Mouse (Mus musculus) induced T-regulatory cell, adult 2 months (primary cell): ENCODE data around the gene Rnf212.

Experiments
- DNase-seq: peaks from one replicate; pipeline ENCODE4 v3.0.0-alpha.2; 2012; ENCODE audit warnings: low read depth

Gene Rnf212

DNA sequence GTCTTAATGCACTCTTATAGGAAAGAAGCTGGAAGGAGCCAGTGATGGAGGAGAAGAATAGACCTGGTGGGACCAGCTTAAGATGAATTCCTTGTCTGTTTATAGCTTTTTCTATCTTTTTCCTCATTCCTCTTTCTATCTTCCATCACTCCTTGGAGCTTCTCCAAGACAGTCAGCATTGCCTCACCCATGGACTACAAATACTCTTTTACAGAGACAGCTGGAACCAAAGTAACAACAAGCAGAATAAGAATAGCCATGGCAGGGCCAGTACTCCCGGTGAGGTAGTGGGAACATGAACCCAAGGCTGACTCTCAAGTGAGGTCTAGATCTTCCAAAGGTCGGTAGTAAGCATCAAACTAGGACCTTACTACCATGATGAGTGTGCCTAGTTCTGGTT, 61.7 kb downstream of the Rnf212 start:
- DNase-seq = no peak

GRCm38 (mm10) chr5:108711968-108712367, 62.8 kb downstream of the Rnf212 start:
- DNase-seq = no peak

DNA sequence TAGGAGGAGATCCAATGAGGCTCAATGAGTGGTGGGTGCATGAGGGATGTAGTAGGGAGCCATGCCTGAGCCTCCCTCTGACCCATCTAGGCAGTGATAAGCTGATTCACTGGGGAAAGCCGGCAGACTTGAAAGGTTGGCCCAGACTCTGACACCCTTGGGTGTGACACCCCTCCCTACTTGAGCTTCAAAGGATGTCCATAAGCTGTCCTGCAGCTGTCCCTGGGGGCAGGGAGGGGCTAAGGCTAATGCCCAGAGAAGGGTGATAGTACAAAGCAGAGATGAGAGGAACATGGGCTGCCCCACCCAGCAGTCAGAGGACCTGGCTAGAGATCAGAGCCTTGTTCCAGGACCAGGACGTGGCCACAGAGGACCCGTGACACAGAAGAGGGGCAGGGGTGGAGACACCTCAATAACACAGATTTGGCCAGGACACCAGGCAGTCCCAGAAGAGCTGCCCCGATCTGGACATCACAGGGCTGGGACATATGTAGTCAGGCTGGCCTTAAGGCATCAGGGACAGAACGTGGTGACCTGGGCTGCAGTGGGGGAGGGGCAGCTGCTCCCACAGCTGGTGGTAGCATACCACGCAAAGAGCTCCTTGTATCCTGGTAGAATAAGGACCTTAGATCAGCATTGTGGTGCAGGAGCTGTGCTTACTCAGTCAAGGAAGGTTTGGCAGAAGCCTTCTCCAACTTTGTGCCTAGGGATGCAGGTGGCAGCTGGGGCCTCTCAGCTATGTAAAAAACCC, 65.6 kb downstream of the Rnf212 start:
- no peak for DNase-seq

- no peak for DNase-seq
Measured at GRCm38 (mm10) chr5:108708419-108708818, 66.4 kb downstream of the Rnf212 start.

DNA sequence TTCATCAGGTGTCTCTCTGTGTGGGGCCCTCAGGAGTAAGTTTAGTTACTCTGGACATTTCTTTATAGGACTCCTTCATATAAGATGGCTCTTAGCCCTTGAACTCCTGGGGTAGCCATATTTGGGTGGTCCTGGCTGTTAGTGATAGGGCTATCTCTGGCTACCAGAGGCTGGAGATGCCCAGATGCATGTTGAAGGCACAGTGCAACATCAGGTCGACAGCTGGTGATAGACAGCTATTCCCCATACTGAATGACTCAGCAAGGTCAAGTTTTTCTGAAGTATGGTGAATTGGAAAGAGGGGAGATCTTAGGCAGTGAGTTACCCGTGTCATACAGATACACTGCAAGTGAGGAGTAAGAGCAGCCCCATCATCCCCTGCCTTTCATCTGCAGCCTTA, 67.0 kb downstream of the Rnf212 start:
- DNase-seq = no peak

DNA sequence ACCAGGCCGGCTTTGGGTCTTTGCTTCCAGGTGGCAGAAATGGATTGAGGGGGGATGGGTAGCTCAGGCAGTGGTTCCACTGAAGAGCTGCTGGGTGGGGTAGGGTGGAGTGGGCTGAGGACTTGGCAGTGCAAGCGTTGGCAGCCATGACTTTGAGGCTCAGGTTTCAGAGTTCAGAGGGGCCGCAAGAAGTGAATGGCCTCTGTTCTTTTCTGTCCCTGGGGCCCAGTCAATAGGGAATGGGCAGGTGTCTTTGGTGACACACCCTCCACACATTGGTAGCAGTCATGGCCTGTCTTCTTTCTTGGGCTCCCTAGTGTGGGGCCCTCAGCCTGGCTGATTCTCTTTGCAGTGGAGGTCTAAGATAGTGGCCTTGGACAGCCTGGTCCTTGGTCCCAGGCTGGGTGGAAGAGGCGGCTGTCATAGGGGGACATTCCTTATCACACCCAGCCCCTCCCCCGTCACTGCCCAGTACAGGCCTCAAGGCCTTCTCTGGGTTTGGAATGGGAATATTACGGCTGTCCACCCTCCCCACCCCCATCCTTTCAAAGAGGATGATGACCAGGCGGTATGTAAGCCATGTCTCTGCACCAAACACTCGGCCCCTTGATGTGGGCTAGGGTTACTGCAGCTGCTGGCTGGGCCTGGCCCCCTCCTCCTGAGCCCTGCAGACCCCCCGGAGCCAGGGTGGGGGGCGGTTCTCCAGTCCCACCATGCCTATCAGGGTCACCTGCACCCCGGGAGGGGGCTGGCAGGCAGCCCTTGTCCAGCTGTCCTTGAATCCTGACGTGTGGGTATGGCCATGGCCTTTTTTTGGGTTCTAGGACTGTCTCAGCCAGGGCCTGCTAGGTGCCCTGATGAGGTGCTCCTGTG, 70.8 kb downstream of the Rnf212 start:
- DNase-seq = no peak

- DNase-seq = no peak
Measured at GRCm38 (mm10) chr5:108701341-108702021, 73.3 kb downstream of the Rnf212 start.

DNA sequence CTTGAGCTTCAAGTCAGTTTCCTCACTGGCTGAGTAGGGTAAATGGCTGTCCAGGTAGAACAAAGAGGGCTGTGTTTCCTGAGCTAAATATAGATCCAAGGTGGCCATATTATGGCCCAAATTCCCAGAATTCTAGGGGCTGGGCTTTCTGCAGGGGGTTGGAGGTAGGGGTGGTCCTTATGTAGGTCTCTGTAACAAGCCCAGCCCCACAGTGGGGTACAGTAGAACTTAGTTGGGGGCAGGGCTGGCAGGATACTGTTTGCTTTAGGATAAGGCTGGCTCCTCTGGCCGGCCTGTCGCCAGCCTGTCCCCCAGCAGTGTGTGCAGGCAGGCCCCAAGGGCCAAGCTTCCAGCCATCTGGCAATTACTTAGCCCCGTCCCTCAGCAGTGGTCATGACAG, 74.4 kb downstream of the Rnf212 start:
- no peak for DNase-seq

GRCm38 (mm10) chr5:108697341-108697753, 77.4 kb downstream of the Rnf212 start:
- DNase-seq = no peak

DNA sequence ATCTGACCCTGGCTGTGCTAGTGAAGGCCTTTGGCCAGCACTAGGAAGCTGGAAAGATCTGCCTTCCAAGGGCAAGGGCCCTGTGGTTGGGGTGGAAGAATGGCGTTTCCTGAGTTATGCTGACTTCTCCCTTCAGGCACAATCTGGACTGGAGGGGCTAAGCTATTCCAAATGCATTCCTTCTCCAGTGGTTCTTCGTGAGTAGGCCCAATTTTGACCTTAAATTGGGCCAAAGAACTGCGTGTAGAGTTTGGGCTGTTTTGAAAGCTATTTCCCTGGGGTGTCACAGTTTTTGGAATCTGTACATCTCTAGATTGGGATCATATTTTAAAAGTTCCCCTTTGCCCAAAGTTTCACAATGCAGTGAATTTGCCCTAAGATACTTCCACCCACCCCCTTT, 78.2 kb downstream of the Rnf212 start:
- no peak for DNase-seq

- no peak for DNase-seq
Measured at GRCm38 (mm10) chr5:108695861-108696260, 78.9 kb downstream of the Rnf212 start.

DNA sequence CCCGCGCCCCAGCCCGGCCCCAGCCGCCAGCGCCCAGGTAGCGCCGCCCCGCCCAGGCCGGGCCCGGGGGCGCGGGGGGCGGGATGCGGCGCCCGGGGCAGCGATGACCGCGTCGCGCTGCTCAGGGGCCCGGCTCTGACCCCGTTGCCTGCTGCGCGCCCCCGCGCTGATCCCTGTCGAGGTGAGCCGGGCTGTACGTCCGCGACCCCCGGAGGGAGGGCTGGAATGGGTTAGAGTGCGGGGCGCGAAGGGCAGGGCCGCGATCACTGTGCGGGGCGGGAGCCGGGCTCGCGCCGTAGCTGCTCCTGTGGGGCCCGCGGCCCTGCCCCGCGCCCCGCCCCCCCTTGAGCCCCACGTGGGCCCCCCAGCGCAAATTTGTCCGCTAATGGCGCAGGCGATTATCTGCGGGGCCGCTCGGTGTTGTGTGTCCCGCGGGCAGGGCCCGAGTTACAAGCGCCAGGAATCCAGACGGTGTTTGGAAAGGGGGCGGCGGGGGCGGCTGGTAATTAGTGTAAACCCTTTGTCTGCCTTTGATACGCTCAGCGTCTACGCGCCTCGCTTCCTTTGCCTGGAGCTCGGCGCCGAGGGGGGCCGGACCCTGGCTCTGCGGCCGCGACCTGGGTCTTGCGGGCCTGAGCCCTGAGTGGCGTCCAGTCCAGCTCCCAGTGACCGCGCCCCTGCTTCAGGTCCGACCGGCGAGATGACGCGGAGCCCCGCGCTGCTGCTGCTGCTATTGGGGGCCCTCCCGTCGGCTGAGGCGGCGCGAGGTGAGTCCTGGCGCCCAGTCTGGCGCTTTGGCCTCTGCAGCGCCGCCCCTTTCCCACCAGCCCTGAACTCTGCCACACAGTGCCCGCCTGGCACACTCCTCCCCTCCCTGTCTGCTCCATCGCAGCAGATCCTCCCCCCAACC, 80.2 kb downstream of the Rnf212 start:
- peak; percentile 54 for DNase-seq

DNA sequence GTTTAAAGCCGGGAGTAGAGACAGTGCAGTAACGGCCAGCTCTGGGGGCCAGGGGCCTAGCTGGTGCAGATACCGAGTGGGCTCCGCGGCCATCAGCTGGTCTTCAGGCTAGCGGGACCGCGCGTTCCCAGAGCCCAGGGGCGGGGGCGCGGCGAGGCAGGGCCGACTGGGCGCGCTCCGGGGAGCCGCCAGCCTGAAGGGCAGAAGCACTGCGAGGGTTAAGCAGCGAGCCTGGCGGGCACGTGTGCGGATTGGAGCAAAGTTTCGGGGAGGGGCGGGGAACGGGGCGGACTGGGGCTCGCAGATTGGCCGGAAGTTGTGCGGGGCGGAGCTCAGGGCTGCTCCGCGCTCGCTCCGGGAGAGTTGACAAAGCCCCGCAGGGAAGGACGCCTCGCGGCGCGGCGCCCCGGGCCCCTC, 80.9 kb downstream of the Rnf212 start:
- peak; percentile 95 for DNase-seq

DNA sequence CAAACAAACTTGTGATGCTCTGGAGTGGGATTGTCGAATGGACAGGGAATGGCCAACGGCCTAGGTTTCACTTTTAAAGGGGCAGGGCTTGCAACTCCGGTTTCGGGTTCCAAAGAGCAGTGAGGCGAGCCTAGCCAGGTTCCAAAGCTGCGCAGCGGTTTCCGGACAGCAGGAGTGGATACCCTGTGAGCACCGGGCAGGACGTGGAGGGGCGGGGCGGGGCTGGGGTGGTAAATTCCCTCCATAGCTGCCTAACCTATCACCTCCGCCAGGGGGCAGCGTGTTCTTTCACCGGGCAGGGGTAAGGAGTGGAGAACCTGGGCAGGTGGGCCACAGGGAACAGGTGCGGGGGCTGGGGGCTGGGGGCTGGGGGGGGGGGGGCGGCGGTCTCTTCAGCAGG, 82.5 kb downstream of the Rnf212 start, which contains the start of gene Fgfrl1:
Fgfrl1 (plus strand) TSS at position 112 of the 400 bp plus-strand sequence.
- peak; percentile 89 for DNase-seq

- DNase-seq = peak; percentile 54
Measured at GRCm38 (mm10) chr5:108691152-108691551, 83.6 kb downstream of the Rnf212 start.

- DNase-seq = no peak
Measured at GRCm38 (mm10) chr5:108689091-108689490, 85.7 kb downstream of the Rnf212 start.

- no peak for DNase-seq
Measured at GRCm38 (mm10) chr5:108680871-108681270, 93.9 kb downstream of the Rnf212 start.

DNA sequence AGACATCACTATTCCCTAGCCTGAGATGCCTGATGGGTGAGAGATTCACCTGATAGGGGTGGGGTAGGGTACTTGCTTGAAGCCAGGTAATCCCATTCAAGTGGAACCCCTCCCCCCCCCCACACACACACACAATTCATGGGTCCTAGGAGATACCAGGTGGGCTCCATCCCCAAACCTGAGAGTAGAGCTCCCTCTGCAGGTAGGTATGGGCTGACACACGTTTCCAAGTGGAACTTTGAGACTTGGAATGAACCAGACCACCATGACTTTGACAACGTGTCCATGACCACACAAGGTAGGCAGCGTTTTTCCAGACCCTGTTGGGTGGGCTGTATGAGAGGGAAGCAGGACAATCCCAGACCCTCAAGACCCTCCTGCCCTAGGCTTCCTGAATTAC, 94.9 kb downstream of the Rnf212 start:
- DNase-seq = peak; percentile 22
